Mouse (Mus musculus): Measurements from ENCODE around the gene Arid5b. TPM values are rescaled to one million over a fixed set of nuclear protein-coding genes. Genes with fewer than 3 reads are reported as not detected.

Gene Arid5b
- polyA plus RNA-seq, 1 experiment from 2014 or later = 18.9 TPM

- WGBS = under 1% methylated on average over 26 of the region's 27 CpGs
- peak overlapping the region; percentile 54 for H3K4me3 ChIP-seq
- H3K4me1 ChIP-seq (replicated peaks) = peaks cover 10% of the 10 kb centered on the region
- H3K9me3 ChIP-seq (replicated peaks) = no peaks in the 10 kb centered on the region
- peak overlapping the region; percentile 91 for H3K4me2 ChIP-seq
- ATAC-seq (ENCODE audit: insufficient number of reproducible peaks, low FRiP score) = peak; percentile 87
- H3K36me3 ChIP-seq = no peaks in the 10 kb centered on the region
- H3K27ac ChIP-seq (ENCODE audit: poor library complexity, severe bottlenecking) = peak overlapping the region; percentile 66; the same call in 1 of the 2 replicates
- H3K27me3 ChIP-seq (replicated peaks) = no peaks in the 10 kb centered on the region
- H3K9ac ChIP-seq = peak overlapping the region; percentile 73
Measured at GRCm38 (mm10) chr10:68282466-68283391, 4.2 kb upstream of the Arid5b start.

- Histone ChIP-seq H3K27ac (ENCODE audit: poor library complexity, severe bottlenecking) (no peak overlapping the region), H3K4me1 (replicated peaks) (peaks cover 10% of the 10 kb centered on the region), H3K4me3 (no peak overlapping the region), H3K36me3 (no peaks in the 10 kb centered on the region), H3K9me3 (replicated peaks) (no peaks in the 10 kb centered on the region), H3K9ac (no peak overlapping the region), H3K27me3 (replicated peaks) (no peaks in the 10 kb centered on the region), H3K4me2 (no peak overlapping the region)
- 40% methylated on average over 3 of the region's 3 CpGs for WGBS
- ATAC-seq (ENCODE audit: insufficient number of reproducible peaks, low FRiP score) = no peak
Measured at GRCm38 (mm10) chr10:68281775-68282106, 3.2 kb upstream of the Arid5b start.

DNA sequence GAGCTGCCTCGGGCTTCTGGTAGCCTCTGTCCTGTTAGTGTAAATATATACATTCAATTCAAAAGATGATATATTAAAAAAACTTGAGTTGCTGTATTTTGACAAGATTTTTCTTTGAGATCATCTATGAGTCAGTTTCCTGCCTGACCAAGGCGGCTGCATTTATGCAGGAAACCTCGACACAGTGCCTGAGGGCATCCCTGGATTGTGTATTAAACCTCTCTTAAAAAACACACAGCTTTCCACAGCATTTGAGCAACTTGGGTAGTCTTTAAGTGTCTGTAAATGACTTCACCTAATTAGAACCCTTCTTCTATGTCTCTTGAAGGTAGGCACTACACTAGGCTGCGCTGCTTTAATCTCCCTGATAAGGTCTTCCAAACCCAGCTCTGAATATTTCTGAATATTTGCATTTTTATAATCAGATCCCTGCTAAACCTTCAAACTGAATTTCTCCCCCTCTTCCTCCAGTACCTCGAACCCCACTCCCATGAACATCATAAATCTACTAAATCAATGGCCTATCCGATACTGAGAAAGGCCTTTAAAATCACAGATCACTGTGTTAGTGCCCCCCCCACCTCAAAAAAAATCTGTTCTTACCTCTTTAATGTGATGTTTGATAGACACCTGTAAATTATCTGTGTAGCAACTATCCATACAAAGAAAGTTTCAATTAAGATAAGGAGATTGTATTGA is 2.7 kb upstream of the Arid5b start:
- WGBS = 48% methylated on average over 6 of the region's 6 CpGs
- ATAC-seq (ENCODE audit: insufficient number of reproducible peaks, low FRiP score) = no peak
- H3K9me3 ChIP-seq (replicated peaks) = no peaks in the 10 kb centered on the region
- H3K4me1 ChIP-seq (replicated peaks) = peaks cover 10% of the 10 kb centered on the region
- no peak overlapping the region for H3K27ac ChIP-seq (ENCODE audit: poor library complexity, severe bottlenecking)
- no peaks in the 10 kb centered on the region for H3K27me3 ChIP-seq (replicated peaks)
- H3K4me3 ChIP-seq = no peak overlapping the region
- H3K4me2 ChIP-seq = no peak overlapping the region
- H3K9ac ChIP-seq = no peak overlapping the region
- no peaks in the 10 kb centered on the region for H3K36me3 ChIP-seq

- no peaks in the 10 kb centered on the region for H3K27me3 ChIP-seq (replicated peaks)
- ATAC-seq (ENCODE audit: insufficient number of reproducible peaks, low FRiP score) = no peak
- H3K4me3 ChIP-seq = peak overlapping the region; percentile 88
- no peaks in the 10 kb centered on the region for H3K36me3 ChIP-seq
- no peaks in the 10 kb centered on the region for H3K9me3 ChIP-seq (replicated peaks)
- H3K4me2 ChIP-seq = peak overlapping the region; percentile 91
- peak overlapping the region; percentile 61 for H3K9ac ChIP-seq
- under 1% methylated on average over 41 of the region's 41 CpGs for WGBS
- H3K4me1 ChIP-seq (replicated peaks) = peaks cover 15% of the 10 kb centered on the region
- H3K27ac ChIP-seq (ENCODE audit: poor library complexity, severe bottlenecking) = peak overlapping the region; percentile 76
Measured at GRCm38 (mm10) chr10:68279516-68280501, 1.3 kb upstream of the Arid5b start.

- ATAC-seq (ENCODE audit: insufficient number of reproducible peaks, low FRiP score) = no peak
- H3K4me2 ChIP-seq = peak overlapping the region; percentile 91
- H3K27me3 ChIP-seq (replicated peaks) = no peaks in the 10 kb centered on the region
- peak overlapping the region; percentile 71 for H3K9ac ChIP-seq
- H3K9me3 ChIP-seq (replicated peaks) = no peaks in the 10 kb centered on the region
- peaks cover 7% of the 10 kb centered on the region; the same call in 1 of the 2 replicates for H3K36me3 ChIP-seq
- peak overlapping the region; percentile 86 for H3K27ac ChIP-seq (ENCODE audit: poor library complexity, severe bottlenecking)
- H3K4me1 ChIP-seq (replicated peaks) = peaks cover 14% of the 10 kb centered on the region
- H3K4me3 ChIP-seq = peak overlapping the region; percentile 88
- under 1% methylated on average over 15 of the region's 15 CpGs for WGBS
Measured at GRCm38 (mm10) chr10:68277671-68278151, 829 bp downstream of the Arid5b start.

DNA sequence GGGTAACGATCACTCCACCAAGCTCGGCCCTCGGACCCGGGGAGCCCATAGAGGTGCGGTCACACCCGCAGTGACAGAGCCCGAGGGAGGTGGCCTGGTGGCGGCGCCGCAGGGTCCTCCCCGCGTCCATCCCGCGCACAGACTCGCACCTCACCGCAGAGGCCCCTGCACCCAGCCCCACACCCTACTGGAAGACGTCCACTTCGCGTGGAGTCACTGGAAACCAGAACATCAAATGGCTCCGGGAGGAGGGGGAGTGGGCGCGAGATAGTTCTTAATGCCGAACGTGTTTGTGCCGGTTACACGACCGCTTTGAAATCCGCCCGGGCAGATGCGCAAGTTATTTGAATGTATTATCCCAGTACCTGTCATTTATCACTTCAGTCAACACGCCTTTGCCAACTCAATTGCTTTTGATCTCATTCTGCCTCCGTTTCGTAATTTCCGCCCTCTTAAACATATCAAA is 1.5 kb downstream of the Arid5b start:
- WGBS = under 1% methylated on average over 34 of the region's 34 CpGs
- H3K9me3 ChIP-seq (replicated peaks) = no peaks in the 10 kb centered on the region
- H3K4me1 ChIP-seq (replicated peaks) = peaks cover 10% of the 10 kb centered on the region
- H3K27ac ChIP-seq (ENCODE audit: poor library complexity, severe bottlenecking) = peak overlapping the region; percentile 97
- peaks cover 7% of the 10 kb centered on the region; the same call in 1 of the 2 replicates for H3K36me3 ChIP-seq
- H3K4me3 ChIP-seq = peak overlapping the region; percentile 88
- ATAC-seq (ENCODE audit: insufficient number of reproducible peaks, low FRiP score) = peak; percentile 60; the same call in 1 of the 2 replicates
- H3K4me2 ChIP-seq = peak overlapping the region; percentile 91
- no peaks in the 10 kb centered on the region for H3K27me3 ChIP-seq (replicated peaks)
- peak overlapping the region; percentile 88 for H3K9ac ChIP-seq

DNA sequence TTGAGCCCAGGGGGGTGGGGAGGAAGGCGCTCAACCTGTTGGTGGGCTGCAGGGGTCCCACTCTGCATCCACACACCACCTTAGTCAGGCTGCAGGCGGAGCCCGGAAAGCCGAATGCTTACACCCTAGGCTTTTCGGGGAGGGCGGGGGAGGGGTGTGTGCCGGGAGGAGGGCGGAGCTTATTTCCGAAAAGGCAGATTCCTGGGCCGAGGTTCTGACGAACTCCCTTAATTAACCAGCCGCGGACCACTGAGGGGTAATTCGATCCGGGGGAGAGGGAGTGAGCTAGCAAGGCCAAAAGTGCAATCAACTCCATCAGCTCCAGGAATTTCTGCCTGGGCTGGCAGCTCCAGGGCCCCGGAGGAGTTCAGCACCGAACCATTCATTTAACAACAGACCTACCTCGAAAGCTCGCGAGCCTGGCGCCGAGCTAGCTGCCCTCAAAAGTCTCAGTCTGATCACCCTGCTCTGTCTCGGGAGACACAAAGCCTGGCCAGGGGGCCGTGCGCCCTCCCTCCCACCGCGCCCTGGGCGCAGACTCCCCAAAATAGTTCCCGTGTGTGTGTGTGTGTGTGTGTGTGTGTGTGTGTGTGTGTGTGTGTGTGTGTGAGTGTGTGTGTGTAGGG is 2.1 kb downstream of the Arid5b start:
- peak overlapping the region; percentile 97 for H3K27ac ChIP-seq (ENCODE audit: poor library complexity, severe bottlenecking)
- peak overlapping the region; percentile 88 for H3K9ac ChIP-seq
- H3K27me3 ChIP-seq (replicated peaks) = no peaks in the 10 kb centered on the region
- 0% methylated on average over 29 of the region's 29 CpGs for WGBS
- peak; percentile 81 for ATAC-seq (ENCODE audit: insufficient number of reproducible peaks, low FRiP score)
- H3K9me3 ChIP-seq (replicated peaks) = no peaks in the 10 kb centered on the region
- peak overlapping the region; percentile 91 for H3K4me2 ChIP-seq
- H3K4me3 ChIP-seq = peak overlapping the region; percentile 88
- peaks cover 7% of the 10 kb centered on the region; the same call in 1 of the 2 replicates for H3K36me3 ChIP-seq
- peaks cover 9% of the 10 kb centered on the region for H3K4me1 ChIP-seq (replicated peaks)

- H3K27ac ChIP-seq (ENCODE audit: poor library complexity, severe bottlenecking) = peak overlapping the region; percentile 51; the same call in 1 of the 2 replicates
- 26% methylated on average over 18 of the region's 18 CpGs for WGBS
- peaks cover 5% of the 10 kb centered on the region; the same call in 1 of the 2 replicates for H3K4me1 ChIP-seq (replicated peaks)
Measured at GRCm38 (mm10) chr10:68274900-68275760, 3.4 kb downstream of the Arid5b start.

DNA sequence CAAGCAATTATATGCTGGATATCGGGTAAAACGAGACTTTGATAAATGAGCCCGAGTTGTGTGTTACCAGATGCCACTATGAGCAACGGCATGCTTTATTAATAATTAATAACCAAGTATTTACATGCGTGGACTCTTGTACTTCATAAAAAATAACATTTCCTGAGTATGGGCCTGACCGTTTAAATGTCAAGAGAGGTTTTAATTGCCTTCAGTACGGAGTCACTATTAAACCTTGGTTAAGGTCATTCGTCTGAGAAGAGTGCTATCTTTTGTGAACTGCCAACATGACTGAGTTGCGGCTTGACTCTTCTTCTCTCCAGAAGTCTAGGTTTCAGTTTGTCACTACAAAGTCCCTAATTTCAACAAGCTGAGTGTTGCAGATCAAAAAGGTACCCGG is 8.8 kb downstream of the Arid5b start:
- Histone ChIP-seq H3K27ac (ENCODE audit: poor library complexity, severe bottlenecking) (no peak overlapping the region), H3K9ac (no peak overlapping the region), H3K9me3 (replicated peaks) (no peaks in the 10 kb centered on the region), H3K4me3 (no peak overlapping the region), H3K27me3 (replicated peaks) (no peaks in the 10 kb centered on the region), H3K4me1 (replicated peaks) (peaks cover 10% of the 10 kb centered on the region; the same call in 1 of the 2 replicates), H3K4me2 (no peak overlapping the region), H3K36me3 (peaks cover 25% of the 10 kb centered on the region)
- WGBS = 93% methylated on average over 10 of the region's 10 CpGs
- no peak for ATAC-seq (ENCODE audit: insufficient number of reproducible peaks, low FRiP score)

More at GRCm38 (mm10) chr10:68274900-68275760, 3.4 kb downstream of the Arid5b start:
- peak overlapping the region; percentile 59 for H3K4me2 ChIP-seq
- H3K36me3 ChIP-seq = peaks cover 18% of the 10 kb centered on the region
- H3K4me3 ChIP-seq = peak overlapping the region; percentile 23
- no peaks in the 10 kb centered on the region for H3K27me3 ChIP-seq (replicated peaks)
- no peak for ATAC-seq (ENCODE audit: insufficient number of reproducible peaks, low FRiP score)
- H3K9me3 ChIP-seq (replicated peaks) = no peaks in the 10 kb centered on the region
- peak overlapping the region; percentile 50 for H3K9ac ChIP-seq

Data from heart, embryonic 12.5 days (tissue).